Mouse (Mus musculus) thymus, adult 2 months (tissue): Measurements from ENCODE around the gene Slc27a1.

Experiments
- CTCF ChIP-seq: fragments of 200-500 bp; IDR thresholded peaks from 2 replicates; pipeline ENCODE4 v1.5.1; 2012; ENCODE audit warnings: mild to moderate bottlenecking, control low read depth, low read length, moderate library complexity, borderline replicate concordance; ENCODE audit not compliant: control insufficient read depth, poor library complexity, insufficient read depth; ENCODE audit errors: extremely low read depth
- POLR2A ChIP-seq: fragments of 200-500 bp; IDR thresholded peaks from 2 replicates; pipeline ENCODE4 v1.6.1; 2012; ENCODE audit warnings: mild to moderate bottlenecking, low read length, control low read depth, moderate library complexity; ENCODE audit not compliant: control insufficient read depth, poor library complexity, insufficient read depth; ENCODE audit errors: extremely low read depth

- TF ChIP-seq CTCF, result no peak
- TF ChIP-seq POLR2A, result no peak
These were observed 51.1 kb downstream of the Slc27a1 start for GRCm38 (mm10) chr8:71619786-71620185.
